Mouse (Mus musculus) mouse embryonic stem cell (cell line): Measurements from ENCODE around the gene Msto1.
"Not testable (repeated sequence)": the region's sequence is repeated elsewhere in the genome, so short reads cannot be mapped to it uniquely, and the experiment has no call there.

Experiments used
- in situ Hi-C, 2 experiments: fragments of 300-500 bp; cut with MboI; formaldehyde crosslinking; loops; 1 replicate in 1 of 2; 3 replicates in 1 of 2; pipeline ENCODE4 v1.14.3; 2019 to 2020; ENCODE audit warnings: low sequenced_read_pairs in 2 of 2, low pct_unique_long_range_greater_than_20kb in 1 of 2, mixed read lengths in 1 of 2; ENCODE audit not compliant: unreplicated experiment in 1 of 2

The Msto1 gene

GRCm38 (mm10) chr3:88906393-88907159 is 7.2 kb downstream of the Msto1 start:
- in situ Hi-C loops, result no loop called here

GRCm38 (mm10) chr3:88905741-88906140 is 8.1 kb downstream of the Msto1 start:
- in situ Hi-C loops, result no loop called here

- in situ Hi-C loops, result no loop called here
These were observed 8.6 kb downstream of the Msto1 start for GRCm38 (mm10) chr3:88905209-88905608.

- in situ Hi-C loops, result no loop called here
These were observed 9.0 kb downstream of the Msto1 start for GRCm38 (mm10) chr3:88904803-88905202.

GRCm38 (mm10) chr3:88893011-88893410 is 20.8 kb downstream of the Msto1 start:
- in situ Hi-C loops, result not testable (repeated sequence)

GRCm38 (mm10) chr3:88882536-88882935 is 31.3 kb downstream of the Msto1 start:
- in situ Hi-C loops, result not testable (repeated sequence)

GRCm38 (mm10) chr3:88868449-88868848 is 45.4 kb downstream of the Msto1 start:
- in situ Hi-C loops, result not testable (repeated sequence)

GRCm38 (mm10) chr3:88867177-88867576 is 46.6 kb downstream of the Msto1 start:
- in situ Hi-C loops, result not testable (repeated sequence)

GRCm38 (mm10) chr3:88866735-88867134 is 47.1 kb downstream of the Msto1 start:
- in situ Hi-C loops, result not testable (repeated sequence)

GRCm38 (mm10) chr3:88862129-88862528 is 51.7 kb downstream of the Msto1 start:
- in situ Hi-C loops, result no loop called here

GRCm38 (mm10) chr3:88855837-88856236 is 58.0 kb downstream of the Msto1 start:
- in situ Hi-C loops, result no loop called here
